Mouse (Mus musculus) bone marrow macrophage, adult 2 months (primary cell): ENCODE data around the gene Pkd1l2.

Source experiments
- CTCF ChIP-seq: IDR thresholded peaks from 2 replicates; pipeline ENCODE4 v1.5.1; 2012; ENCODE audit warnings: low read depth, mild to moderate bottlenecking, low read length, moderate library complexity
- POLR2A ChIP-seq: IDR thresholded peaks from 2 replicates; pipeline ENCODE4 v1.6.1; 2012; ENCODE audit warnings: mild to moderate bottlenecking, low read depth, low read length, borderline replicate concordance

GRCm38 (mm10) chr8:116991241-116991640, 91.0 kb downstream of the Pkd1l2 start:
- TF ChIP-seq POLR2A (no peak), CTCF (no peak)
